Mouse (Mus musculus) c-Kit-positive CD71-negative TER-119-negative erythroid progenitor cells, embryonic 14.5 days (primary cell): ENCODE data around the gene Timd2.
"Not testable (repeated sequence)": the region's sequence is repeated elsewhere in the genome, so short reads cannot be mapped to it uniquely, and the experiment has no call there.

Experiments used
- DNase-seq: peaks from one replicate; pipeline ENCODE4 v3.0.0-alpha.2; 2013; ENCODE audit warnings: low read depth

Timd2 gene

GRCm38 (mm10) chr11:46706664-46707356, at the start of gene Timd2:
Timd2 (minus strand) TSS chr11:46707061.
- no peak for DNase-seq

- DNase-seq, result not testable (repeated sequence)
Measured at GRCm38 (mm10) chr11:46755714-46756113, 48.9 kb upstream of the Timd2 start.

- no peak for DNase-seq
Measured at GRCm38 (mm10) chr11:46754669-46755068, 47.8 kb upstream of the Timd2 start.

GRCm38 (mm10) chr11:46753662-46754061, 46.8 kb upstream of the Timd2 start:
- no peak for DNase-seq

- DNase-seq, result no peak
Measured at GRCm38 (mm10) chr11:46747996-46748395, 41.1 kb upstream of the Timd2 start.

- no peak for DNase-seq
Measured at GRCm38 (mm10) chr11:46741716-46742115, 34.9 kb upstream of the Timd2 start.

- DNase-seq, result no peak
Measured at GRCm38 (mm10) chr11:46740886-46741285, 34.0 kb upstream of the Timd2 start.

GRCm38 (mm10) chr11:46739501-46739900, 32.6 kb upstream of the Timd2 start:
- no peak for DNase-seq

- not testable (repeated sequence) for DNase-seq
Measured at GRCm38 (mm10) chr11:46735076-46735475, 28.2 kb upstream of the Timd2 start, which contains the start of gene Havcr1. Havcr1 (plus strand) TSS chr11:46735080.

GRCm38 (mm10) chr11:46734617-46735016, 27.8 kb upstream of the Timd2 start:
- DNase-seq, result no peak

- DNase-seq, result peak; percentile 8
Measured at GRCm38 (mm10) chr11:46733242-46733789, 26.5 kb upstream of the Timd2 start.

GRCm38 (mm10) chr11:46731541-46732070, 24.7 kb upstream of the Timd2 start:
- no peak for DNase-seq

- DNase-seq, result no peak
Measured at GRCm38 (mm10) chr11:46698830-46699229, 8.0 kb downstream of the Timd2 start.

- no peak for DNase-seq
Measured at GRCm38 (mm10) chr11:46698278-46698655, 8.6 kb downstream of the Timd2 start.

GRCm38 (mm10) chr11:46697433-46698277, 9.2 kb downstream of the Timd2 start:
- no peak for DNase-seq

- DNase-seq, result not testable (repeated sequence)
Measured at GRCm38 (mm10) chr11:46695849-46696248, 11.0 kb downstream of the Timd2 start.

- DNase-seq, result no peak
Measured at GRCm38 (mm10) chr11:46690136-46690535, 16.7 kb downstream of the Timd2 start.

GRCm38 (mm10) chr11:46683723-46684122, 23.1 kb downstream of the Timd2 start:
- DNase-seq, result no peak

GRCm38 (mm10) chr11:46682842-46683241, 24.0 kb downstream of the Timd2 start:
- DNase-seq, result no peak

- DNase-seq, result no peak
Measured at GRCm38 (mm10) chr11:46667938-46668337, 38.9 kb downstream of the Timd2 start.

- DNase-seq, result no peak
Measured at GRCm38 (mm10) chr11:46667105-46667504, 39.8 kb downstream of the Timd2 start.
